ENCODE assay signal across 27 mouse cellular contexts in genomic region chr7:142379186-142379585, GRCm38 (mm10). TPM values are rescaled to one million over a fixed set of nuclear protein-coding genes. Genes with fewer than 3 reads are reported as not detected.
DNase-seq lines count a peak whose midpoint lies in the region; ATAC-seq and TF ChIP-seq lines count a peak whose summit lies in the region.
"Had no signal": no experiment of that assay in that cellular context is flagged by ENCODE, and none has a peak within 500 bp of the region (broad histone marks: within the 10 kb centered on the region; RNA-seq: fewer than 3 reads in every experiment).

No protein-coding gene starts in this region.

- H3K4me1 ChIP-seq in heart, embryonic 10.5 days: peaks cover 22% of the 10 kb centered on the region
- H3K4me1 ChIP-seq in heart, adult 2 months (ENCODE audit: control insufficient read depth, insufficient read depth, low read length): peaks cover 2% of the 10 kb centered on the region
- no peaks in the 10 kb centered on the region for H3K4me1 ChIP-seq in forebrain, embryonic 14.5 days (ENCODE audit: control insufficient read depth, insufficient read depth, low read length)
- H3K4me1 ChIP-seq: hindbrain, embryonic 12.5 days; intestine, embryonic 15.5 days; limb, embryonic 13.5 days had no signal

- TF ChIP-seq EP300 in heart, adult 2 months (IDR thresholded peaks at IDR 0.05; ENCODE audit: insufficient read depth, low read depth, low read length): no peak

- H3K27me3 ChIP-seq in heart, embryonic 10.5 days (ENCODE audit: insufficient read depth, poor library complexity, severe bottlenecking): no peaks in the 10 kb centered on the region
- no peaks in the 10 kb centered on the region for H3K27me3 ChIP-seq in heart, adult 2 months (ENCODE audit: control insufficient read depth, insufficient read depth, low read length)
- H3K27me3 ChIP-seq in forebrain, embryonic 14.5 days (replicated peaks; ENCODE audit: control insufficient read depth, insufficient read depth, low read length): no peaks in the 10 kb centered on the region
- H3K27me3 ChIP-seq: heart, embryonic 12.5 days; intestine, embryonic 15.5 days; kidney, embryonic 15.5 days had no signal

- no peak for TF ChIP-seq CTCF in heart, adult 2 months (IDR thresholded peaks at IDR 0.05)

- H3K9me3 ChIP-seq in heart, embryonic 10.5 days: no peaks in the 10 kb centered on the region
- H3K9me3 ChIP-seq in forebrain, embryonic 14.5 days (replicated peaks; ENCODE audit: control insufficient read depth, low read length): no peaks in the 10 kb centered on the region
- H3K9me3 ChIP-seq: embryonic facial prominence, embryonic 10.5 days; heart, embryonic 12.5 days; hindbrain, embryonic 12.5 days; intestine, embryonic 15.5 days; kidney, embryonic 15.5 days; limb, embryonic 13.5 days had no signal

- H3K79me2 ChIP-seq in heart, adult 2 months (replicated peaks; ENCODE audit: control insufficient read depth, insufficient read depth, low read length): no peaks in the 10 kb centered on the region

- H3K27ac ChIP-seq in heart, embryonic 10.5 days: peak overlapping the region; percentile 7; the same call in 1 of the 2 replicates
- H3K27ac ChIP-seq in heart, adult 2 months: no peak overlapping the region
- H3K27ac ChIP-seq in forebrain, embryonic 14.5 days (ENCODE audit: low read depth, low read length): no peak overlapping the region
- H3K27ac ChIP-seq: embryonic facial prominence, embryonic 10.5 days; hindbrain, embryonic 12.5 days; intestine, embryonic 15.5 days; kidney, embryonic 15.5 days; limb, embryonic 13.5 days; stomach, postnatal 0 days had no signal

- peaks cover 87% of the 10 kb centered on the region for H3K36me3 ChIP-seq in heart, embryonic 10.5 days
- peaks cover 2% of the 10 kb centered on the region; the same call in 1 of the 2 replicates for H3K36me3 ChIP-seq in heart, adult 2 months (ENCODE audit: control insufficient read depth, insufficient read depth, low read length)
- H3K36me3 ChIP-seq in forebrain, embryonic 14.5 days (ENCODE audit: control insufficient read depth, insufficient read depth, low read length): peaks cover 84% of the 10 kb centered on the region

- no peak overlapping the region for H3K4me2 ChIP-seq in forebrain, embryonic 14.5 days (ENCODE audit: low read length)
- H3K4me2 ChIP-seq: heart, embryonic 12.5 days; hindbrain, embryonic 12.5 days; intestine, embryonic 15.5 days; kidney, embryonic 15.5 days; limb, embryonic 13.5 days; midbrain, embryonic 11.5 days had no signal

- H3K4me3 ChIP-seq in heart, embryonic 10.5 days: no peak overlapping the region
- H3K4me3 ChIP-seq in heart, adult 2 months: no peak overlapping the region
- H3K4me3 ChIP-seq in forebrain, embryonic 14.5 days (ENCODE audit: low read depth, low read length): no peak overlapping the region
- H3K4me3 ChIP-seq: embryonic facial prominence, embryonic 10.5 days; heart, embryonic 12.5 days; hindbrain, embryonic 12.5 days; intestine, embryonic 15.5 days; kidney, embryonic 15.5 days; limb, embryonic 13.5 days had no signal

- ATAC-seq in activated CD4-positive, CD25-positive, alpha-beta regulatory T cell, adult 4 months: peak; percentile 11
- ATAC-seq in megakaryocyte, adult 5-6 weeks (ENCODE audit: poor library complexity, severe bottlenecking): peak; percentile 31
- ATAC-seq in forebrain, embryonic 14.5 days: no peak
- ATAC-seq: forebrain, postnatal 0 days; intestine, embryonic 15.5 days; lung, postnatal 0 days had no signal

- no peak for DNase-seq in heart, embryonic 10.5 days (ENCODE audit: low spot score)
- no peak for DNase-seq in heart, adult 2 months
- peak; percentile 67 for DNase-seq in thymus, postnatal 25 days
- DNase-seq in retina, embryonic 14.5 days (ENCODE audit: low spot score): no peak
- no peak for DNase-seq in forebrain, embryonic 14.5 days (ENCODE audit: low spot score)
- DNase-seq: adrenal gland, postnatal 36 days; B cell, adult 2 months; cerebellum, postnatal 36 days; forebrain, postnatal 0 days; right cerebral cortex, adult 18-20 months; spleen, adult 18-20 months had no signal

- H3K9ac ChIP-seq in heart, adult 2 months (ENCODE audit: low read depth, low read length): no peak overlapping the region
- no peak overlapping the region for H3K9ac ChIP-seq in forebrain, embryonic 14.5 days (ENCODE audit: low read length)
- H3K9ac ChIP-seq: forebrain, postnatal 0 days; heart, embryonic 12.5 days; hindbrain, embryonic 12.5 days; intestine, embryonic 15.5 days; kidney, embryonic 15.5 days; limb, embryonic 13.5 days had no signal

- 60% methylated on average over 6 of the region's 6 CpGs for WGBS in heart, embryonic 10.5 days
- 64% methylated on average over 6 of the region's 6 CpGs for WGBS in heart, adult 2 months
- WGBS in forebrain, embryonic 14.5 days: 91% methylated on average over 6 of the region's 6 CpGs

- intact Hi-C loops in heart, adult 2 months (cut with DNase I): no loop called here

- no peak for TF ChIP-seq POLR2A in heart, adult 2 months (IDR thresholded peaks at IDR 0.05; ENCODE audit: insufficient read depth, low read depth, low read length)

RNA-seq across cellular contexts. Expression of gene Gm49369, which starts 3.3 kb away (rescaled TPM):
- polyA plus RNA-seq in heart, embryonic 10.5 days (2016; fragmentation: Nextera tagmentation; extraction: Ambion mirVana): 0.55 and 0.92 TPM in 2 replicates
- total RNA-seq in heart, adult 2 months (2021): 1 to 10 TPM; 3.5 to 4.9 TPM
- 0.23 TPM in 1 of 2 replicates, not detected in the other for polyA plus RNA-seq in heart, adult 2 months (2012; rRNA removed)
- not detected for polyA plus RNA-seq in activated CD4-positive, CD25-positive, alpha-beta regulatory T cell, adult 4 months (2017; shearing (Covaris generic))
- total RNA-seq in megakaryocyte, adult 5-6 weeks (2015): not detected in 2 replicates
- total RNA-seq in megakaryocyte, adult 5-6 weeks (2017): 24.9 and 36.8 TPM in 2 replicates
- polyA plus RNA-seq in forebrain, embryonic 14.5 days (2014; fragmentation: Nextera tagmentation; extraction: Ambion mirVana): not detected in 2 replicates
- polyA plus RNA-seq: embryonic facial prominence, embryonic 10.5 days; forebrain, postnatal 0 days; heart, embryonic 12.5 days; hindbrain, embryonic 12.5 days; limb, embryonic 13.5 days had no signal

RNA-seq across cellular contexts. Expression of gene Ifitm10, which starts 5.6 kb away (rescaled TPM):
- 7.7 and 12.5 TPM in 2 replicates for polyA plus RNA-seq in heart, embryonic 10.5 days (2016; fragmentation: Nextera tagmentation; extraction: Ambion mirVana)
- total RNA-seq in heart, adult 2 months (2021): 1 to 10 TPM; 2.2 to 3.6 TPM
- 4.9 and 6.4 TPM in 2 replicates for polyA plus RNA-seq in heart, adult 2 months (2012; rRNA removed)
- 1 to 10 TPM; 1.9 to 2.5 TPM for polyA plus RNA-seq in activated CD4-positive, CD25-positive, alpha-beta regulatory T cell, adult 4 months (2017; shearing (Covaris generic))
- 2.1 and 3.6 TPM in 2 replicates for total RNA-seq in megakaryocyte, adult 5-6 weeks (2015)
- total RNA-seq in megakaryocyte, adult 5-6 weeks (2017): 0.48 and 1.4 TPM in 2 replicates
- 1.9 and 3.4 TPM in 2 replicates for polyA plus RNA-seq in forebrain, embryonic 14.5 days (2014; fragmentation: Nextera tagmentation; extraction: Ambion mirVana)
- total RNA-seq: MEL had no signal

RNA-seq across cellular contexts. Expression of gene Ctsd, which starts 8.7 kb away (rescaled TPM):
- polyA plus RNA-seq in heart, embryonic 10.5 days (2016; fragmentation: Nextera tagmentation; extraction: Ambion mirVana): 293 and 402 TPM in 2 replicates
- 100 to 1,000 TPM; 883 to 991 TPM for total RNA-seq in heart, adult 2 months (2021)
- 1,120 and 1,462 TPM in 2 replicates for polyA plus RNA-seq in heart, adult 2 months (2012; rRNA removed)
- 100 to 1,000 TPM; 287 to 288 TPM for polyA plus RNA-seq in activated CD4-positive, CD25-positive, alpha-beta regulatory T cell, adult 4 months (2017; shearing (Covaris generic))
- 193 and 197 TPM in 2 replicates for total RNA-seq in megakaryocyte, adult 5-6 weeks (2015)
- 218 and 236 TPM in 2 replicates for total RNA-seq in megakaryocyte, adult 5-6 weeks (2017)
- 261 and 263 TPM in 2 replicates for polyA plus RNA-seq in forebrain, embryonic 14.5 days (2014; fragmentation: Nextera tagmentation; extraction: Ambion mirVana)

RNA-seq across cellular contexts. Expression of gene Syt8, which starts 55.5 kb away (rescaled TPM):
- 0.38 and 1.3 TPM in 2 replicates for polyA plus RNA-seq in heart, embryonic 10.5 days (2016; fragmentation: Nextera tagmentation; extraction: Ambion mirVana)
- not detected for total RNA-seq in heart, adult 2 months (2021)
- not detected in 2 replicates for polyA plus RNA-seq in heart, adult 2 months (2012; rRNA removed)
- not detected for polyA plus RNA-seq in activated CD4-positive, CD25-positive, alpha-beta regulatory T cell, adult 4 months (2017; shearing (Covaris generic))
- total RNA-seq in megakaryocyte, adult 5-6 weeks (2015): 0.39 TPM in 1 of 2 replicates, not detected in the other
- not detected in 2 replicates for total RNA-seq in megakaryocyte, adult 5-6 weeks (2017)
- polyA plus RNA-seq in forebrain, embryonic 14.5 days (2014; fragmentation: Nextera tagmentation; extraction: Ambion mirVana): not detected in 2 replicates
- total RNA-seq: adrenal gland, postnatal 36 days; forebrain, postnatal 0 days; gastrocnemius, adult 8-10 months; layer of hippocampus, adult 18-20 months; left cerebral cortex, adult 8-10 months; MEL had no signal
- polyA plus RNA-seq: embryonic facial prominence, embryonic 10.5 days; erythroblast, embryonic 14.5 days; forebrain, postnatal 0 days; midbrain, embryonic 11.5 days had no signal
